In the genomic region with DNA sequence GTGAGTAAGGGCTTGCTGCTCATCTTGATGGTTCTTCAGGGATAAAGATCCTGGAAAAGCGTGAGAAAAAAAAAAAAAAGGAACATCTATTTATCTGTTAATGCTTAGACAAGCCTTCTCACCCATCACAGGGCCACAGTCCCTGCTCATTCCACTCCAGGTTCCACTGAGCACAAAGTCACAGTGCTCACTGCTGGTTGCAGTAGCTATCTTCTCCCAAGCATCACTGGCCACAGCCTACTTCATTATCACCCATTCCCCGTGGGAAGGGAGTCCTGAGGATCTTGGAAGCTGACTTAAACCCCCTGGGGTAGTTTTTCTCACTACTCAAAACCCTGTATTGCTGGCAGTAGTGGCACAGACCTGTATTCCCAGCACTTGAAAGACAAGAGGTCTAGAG, we compare ENCODE assay signal across 25 mouse cellular contexts. TPM values are rescaled to one million over a fixed set of nuclear protein-coding genes. Genes with fewer than 3 reads are reported as not detected.
A peak's percentile ranks its signal among the peaks of the same experiment; 100 is the strongest.
DNase-seq lines count a peak whose midpoint lies in the region; ATAC-seq lines count a peak whose summit lies in the region.
"Had no signal": no experiment of that assay in that cellular context is flagged by ENCODE, and none has a peak within 500 bp of the region (broad histone marks: within the 10 kb centered on the region; RNA-seq: fewer than 3 reads in every experiment).

Pramef20 (minus strand) TSS at position 23 of the 400 bp plus-strand sequence.

- 44% methylated on average over 2 of the region's 2 CpGs for WGBS in heart, embryonic 10.5 days
- 47% methylated on average over 2 of the region's 2 CpGs for WGBS in heart, embryonic 12.5 days

- no peaks in the 10 kb centered on the region for H3K27me3 ChIP-seq in heart, embryonic 10.5 days (ENCODE audit: insufficient read depth, poor library complexity, severe bottlenecking)
- no peaks in the 10 kb centered on the region for H3K27me3 ChIP-seq in heart, embryonic 12.5 days (replicated peaks)
- H3K27me3 ChIP-seq: CH12.LX, Patski had no signal

- no peaks in the 10 kb centered on the region for H3K9me3 ChIP-seq in heart, embryonic 10.5 days
- H3K9me3 ChIP-seq in heart, embryonic 12.5 days (replicated peaks), result no peaks in the 10 kb centered on the region

- no peak within 1 kb of the TSS for H3K4me3 ChIP-seq in heart, embryonic 10.5 days
- H3K4me3 ChIP-seq in heart, embryonic 12.5 days, result no peak within 1 kb of the TSS

- H3K9ac ChIP-seq in heart, embryonic 12.5 days, result no peak within 1 kb of the TSS

- no peaks in the 10 kb centered on the region for H3K36me3 ChIP-seq in heart, embryonic 10.5 days
- no peaks in the 10 kb centered on the region for H3K36me3 ChIP-seq in heart, embryonic 12.5 days
- H3K36me3 ChIP-seq: G1E had no signal

- peak; percentile 54 for DNase-seq in heart, adult 11 months
- DNase-seq in heart, adult 18-20 months, result no peak
- DNase-seq in heart, embryonic 10.5 days (ENCODE audit: low spot score), result peak; percentile 67
- DNase-seq: adrenal gland, adult 2 months; adrenal gland, adult 8-10 months; adrenal gland, postnatal 10 days; adrenal gland, postnatal 14 days; adrenal gland, postnatal 25 days; adrenal gland, postnatal 36 days; B cell, adult 2 months; cerebellum, adult 11 months; cerebellum, adult 11-12 months; cerebellum, adult 18-20 months had no signal

- H3K27ac ChIP-seq in heart, embryonic 10.5 days, result no peak within 1 kb of the TSS
- no peak within 1 kb of the TSS for H3K27ac ChIP-seq in heart, embryonic 12.5 days (ENCODE audit: poor library complexity, severe bottlenecking)

- no peak for ATAC-seq in heart, embryonic 12.5 days (ENCODE audit: insufficient number of reproducible peaks, low FRiP score)
- ATAC-seq: activated CD4-positive, CD25-positive, alpha-beta regulatory T cell, adult 4 months; CD4-positive, CD25-positive, alpha-beta regulatory T cell, adult 4 months; Patski had no signal

- H3K4me2 ChIP-seq in heart, embryonic 12.5 days, result no peak within 1 kb of the TSS

- H3K4me1 ChIP-seq in heart, embryonic 10.5 days, result no peaks in the 10 kb centered on the region
- H3K4me1 ChIP-seq in heart, embryonic 12.5 days (replicated peaks), result no peaks in the 10 kb centered on the region

RNA-seq across cellular contexts. Expression of gene Pramef20, which starts in this region (rescaled TPM):
- total RNA-seq in heart, adult 18-20 months (2021), result not detected
- not detected in 2 replicates for polyA plus RNA-seq in heart, embryonic 10.5 days (2016; fragmentation: Nextera tagmentation; extraction: Ambion mirVana)
- polyA plus RNA-seq in heart, embryonic 12.5 days (2016; fragmentation: Nextera tagmentation; extraction: Ambion mirVana), result not detected in 2 replicates
- total RNA-seq: adrenal gland, adult 18-20 months; adrenal gland, adult 2 months; adrenal gland, adult 8-10 months; adrenal gland, postnatal 10 days; adrenal gland, postnatal 14 days; adrenal gland, postnatal 25 days; adrenal gland, postnatal 36 days; adrenal gland, postnatal 4 days; CH12.LX; ES-E14; G1E; MEL had no signal
- polyA plus RNA-seq: activated CD4-positive, CD25-positive, alpha-beta regulatory T cell, adult 4 months; adrenal gland, adult 2 months; brain, embryonic 14.5 days; C2C12; CD4-positive, CD25-positive, alpha-beta regulatory T cell, adult 4 months; G1E; Patski had no signal

Comparison
In these comparisons a context has a peak if more than half of its experiments do, and no peak if none do; other contexts are left out.
1. Peak in DNase-seq in heart, embryonic 10.5 days; RNA of the gene not detected or under 1 TPM.